Mouse (Mus musculus): ENCODE data around the gene Mapk3.
"Not testable (repeated sequence)": the region's sequence is repeated elsewhere in the genome, so short reads cannot be mapped to it uniquely, and the experiment has no call there.

Gene Mapk3

DNA sequence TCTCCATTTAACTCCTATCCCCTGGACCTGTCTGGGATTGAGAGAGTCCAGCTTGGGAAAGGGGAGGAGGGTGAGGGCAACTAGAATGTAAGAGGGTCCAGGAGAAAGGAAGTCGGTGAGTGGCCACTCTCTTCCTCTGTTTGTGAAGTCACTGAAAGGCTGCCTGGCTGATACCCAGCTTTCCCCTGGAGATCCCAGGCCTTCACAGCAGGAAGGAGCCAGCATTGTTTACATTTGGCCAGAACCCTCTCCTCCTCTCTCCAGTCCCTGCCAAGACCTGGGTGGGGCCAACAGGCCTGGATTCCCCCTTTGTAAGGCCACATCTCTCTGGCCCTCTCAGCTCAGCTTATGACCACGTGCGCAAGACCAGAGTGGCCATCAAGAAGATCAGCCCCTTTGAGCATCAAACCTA, 996 bp downstream of the Mapk3 start:
- no peak for DNase-seq

DNA sequence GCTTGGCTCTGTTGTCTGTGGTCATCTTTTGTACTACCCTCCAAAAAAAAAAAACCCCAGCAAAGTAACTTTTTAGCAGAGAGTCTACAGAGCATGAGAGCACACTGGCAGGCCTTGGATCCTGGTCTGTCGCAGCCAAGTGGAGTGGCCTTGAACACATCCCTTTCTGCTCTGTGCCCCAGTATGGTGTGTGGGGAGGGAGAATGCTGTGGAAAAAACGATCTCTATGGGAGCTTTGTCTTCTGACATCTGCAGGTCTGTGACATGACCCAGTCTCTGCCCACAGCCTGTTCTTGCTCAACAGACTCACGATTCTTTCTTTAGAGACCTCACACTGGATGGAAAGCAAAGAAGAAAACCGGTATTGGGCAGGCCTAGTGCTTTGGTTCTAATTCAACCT, 1.6 kb downstream of the Mapk3 start:
- no peak for DNase-seq

DNA sequence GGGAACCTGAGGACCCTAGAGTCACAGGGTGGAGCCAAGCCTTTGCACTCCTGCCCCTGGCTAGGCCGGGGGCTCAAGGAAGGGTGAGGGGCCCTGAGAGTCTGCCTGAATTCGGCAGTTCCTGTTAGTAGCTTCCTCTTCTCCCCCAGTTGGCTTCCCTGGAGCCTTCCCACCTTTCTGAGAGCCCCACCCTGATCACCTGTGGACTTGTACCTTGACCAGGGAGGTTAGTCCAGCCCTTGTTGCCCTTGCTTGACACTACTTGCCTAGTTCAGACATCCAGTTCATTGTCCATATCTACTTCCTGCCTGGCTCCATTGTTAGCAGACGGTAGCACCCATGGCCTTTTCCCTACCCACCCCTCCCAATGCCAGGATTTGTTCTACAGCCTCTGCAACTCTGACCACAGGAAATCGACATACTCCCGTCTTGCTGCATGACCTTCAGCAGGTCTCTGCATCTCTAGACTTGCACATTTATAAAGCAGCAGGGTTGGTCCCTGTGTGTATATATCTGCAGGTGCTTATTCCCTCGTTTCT, 2.2 kb downstream of the Mapk3 start:
- no peak for DNase-seq

- DNase-seq: no peak
Observed at GRCm38 (mm10) chr7:126762471-126763008, 3.1 kb downstream of the Mapk3 start.

- DNase-seq: no peak
Observed at GRCm38 (mm10) chr7:126765540-126765939, 6.1 kb downstream of the Mapk3 start.

DNA sequence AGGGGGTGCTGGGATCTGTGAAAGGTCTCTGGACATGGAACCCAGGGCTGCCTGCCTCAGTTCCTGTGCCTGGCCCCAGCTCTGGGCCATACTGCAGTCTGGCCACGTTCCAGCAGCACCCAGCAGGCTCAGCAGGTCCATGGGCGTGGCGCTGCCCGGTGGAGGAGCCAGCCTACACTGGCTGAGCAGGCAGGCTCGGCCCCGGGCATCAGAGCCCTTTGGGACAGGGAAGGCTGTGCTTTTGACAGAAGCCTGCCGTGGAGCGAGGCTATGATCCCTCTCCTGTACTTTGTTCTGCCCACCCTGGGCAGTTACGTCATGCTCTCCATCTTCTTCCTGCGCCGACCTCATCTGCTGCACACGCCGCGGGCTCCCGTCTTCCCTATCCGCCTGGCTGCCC, 6.8 kb downstream of the Mapk3 start, which contains the start of gene Gdpd3:
Gene Gdpd3, plus strand, starts transcription at position 134 of the 400 bp plus-strand sequence.
- DNase-seq: no peak

GRCm38 (mm10) chr7:126767001-126767400, 7.6 kb downstream of the Mapk3 start:
- no peak for DNase-seq

- no peak for DNase-seq
Observed at GRCm38 (mm10) chr7:126770784-126771183, 11.4 kb downstream of the Mapk3 start.

- no peak for DNase-seq
Observed at GRCm38 (mm10) chr7:126773351-126773750, 13.9 kb downstream of the Mapk3 start.

DNA sequence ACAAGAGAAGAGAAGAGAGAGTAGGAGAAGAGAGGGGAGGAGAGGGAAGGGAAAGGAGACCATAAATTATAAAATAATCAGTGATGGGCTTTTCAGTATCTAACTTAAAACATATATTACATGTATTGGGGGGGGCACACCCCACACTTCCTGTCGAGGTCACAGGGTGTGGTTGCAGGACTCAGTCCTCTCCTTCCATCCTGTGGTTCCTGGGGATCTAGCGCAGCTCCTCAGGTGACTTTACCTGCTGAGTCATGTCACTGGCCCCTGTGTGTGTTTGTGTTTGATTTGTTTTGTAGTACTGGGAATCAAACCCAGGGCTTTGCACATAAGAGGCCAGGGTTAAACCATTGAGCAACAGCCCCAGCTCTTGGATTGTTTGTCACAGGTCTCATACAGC, 15.1 kb downstream of the Mapk3 start:
- DNase-seq: no peak

DNA sequence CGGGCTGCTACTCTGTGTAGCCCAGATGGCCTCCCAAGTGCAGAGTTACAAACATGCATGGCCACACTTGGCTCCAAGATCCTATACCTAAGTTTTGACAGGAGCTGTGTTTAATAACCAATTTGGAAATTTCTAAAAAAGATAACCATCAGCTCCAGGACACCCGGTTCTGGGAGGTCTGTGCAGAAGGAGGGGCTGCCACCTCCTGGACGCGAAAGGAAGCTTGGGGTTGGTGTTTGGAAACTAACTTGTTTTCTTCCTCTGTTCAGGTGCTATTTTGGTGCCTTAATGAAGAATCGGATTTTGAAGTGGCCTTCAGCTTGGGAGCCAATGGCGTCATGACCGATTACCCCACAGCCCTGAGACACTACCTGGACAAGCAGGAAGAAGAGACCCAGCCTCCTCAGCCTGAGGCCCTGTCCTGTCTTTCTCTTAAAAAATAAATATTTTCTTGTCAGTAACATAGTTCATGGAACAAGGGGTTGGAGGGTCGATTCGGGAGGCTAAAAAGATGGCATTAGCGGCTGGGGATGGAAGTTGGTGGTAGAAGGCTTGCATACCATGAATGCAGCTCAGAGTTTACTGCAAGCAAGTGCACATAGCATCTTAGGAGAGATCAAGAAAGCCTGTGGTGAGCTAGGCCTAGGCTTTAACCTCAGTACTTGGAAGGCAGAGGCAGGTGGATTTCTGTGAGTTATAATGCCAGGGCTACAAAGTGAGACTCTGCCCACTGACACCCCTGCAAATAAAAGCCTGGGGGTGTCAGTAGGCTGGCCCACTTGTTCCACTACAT, 16.0 kb downstream of the Mapk3 start:
- DNase-seq: peak; percentile 52

GRCm38 (mm10) chr7:126775978-126776234, 16.5 kb downstream of the Mapk3 start:
- no peak for DNase-seq

- peak; percentile 98 for DNase-seq
Observed at GRCm38 (mm10) chr7:126776598-126777057, 17.2 kb downstream of the Mapk3 start, which contains the start of gene Ypel3. Gene Ypel3 (plus strand): TSS chr7:126776955.

- peak; percentile 38 for DNase-seq
Observed at GRCm38 (mm10) chr7:126777476-126777875, 18.1 kb downstream of the Mapk3 start.

DNA sequence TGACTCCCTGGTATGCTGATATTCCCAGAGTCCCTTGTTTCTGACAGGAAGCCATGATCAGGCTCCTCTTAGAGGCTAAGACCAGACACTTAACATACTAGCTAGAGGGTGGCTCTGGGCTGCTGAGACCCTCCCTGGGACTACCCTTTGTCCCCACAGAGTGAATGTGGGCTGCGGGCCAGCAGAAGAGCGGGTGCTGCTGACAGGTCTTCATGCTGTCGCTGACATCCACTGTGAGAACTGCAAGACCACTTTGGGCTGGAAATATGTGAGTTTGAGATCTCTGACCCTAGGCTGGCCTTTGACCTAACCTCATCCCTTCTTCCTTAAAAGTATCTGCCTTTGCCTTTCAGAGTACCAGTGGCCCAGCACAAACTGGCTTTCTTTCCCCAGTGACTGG, 18.7 kb downstream of the Mapk3 start:
- no peak for DNase-seq

DNA sequence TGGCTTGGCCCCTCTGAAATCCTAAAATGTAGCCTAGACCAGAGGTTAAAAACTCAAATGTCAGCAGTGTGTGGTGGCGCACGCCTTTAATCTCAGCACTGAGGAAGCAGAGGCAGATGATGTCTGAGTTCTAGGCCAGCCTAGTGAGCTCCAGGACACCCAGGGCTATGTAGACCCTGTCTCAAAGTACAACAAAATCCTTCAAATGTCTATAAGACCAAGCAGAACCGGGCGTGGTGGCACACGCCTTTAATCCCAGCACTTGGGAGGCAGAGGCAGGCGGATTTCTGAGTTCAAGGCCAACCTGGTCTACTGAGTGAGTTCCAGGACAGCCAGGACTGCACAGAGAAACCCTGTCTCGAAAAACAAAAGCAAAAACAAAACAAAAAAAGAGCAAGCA, 19.7 kb downstream of the Mapk3 start:
- DNase-seq: not testable (repeated sequence)

GRCm38 (mm10) chr7:126779983-126780970, 20.9 kb downstream of the Mapk3 start:
- DNase-seq: peak; percentile 93

- DNase-seq: peak; percentile 37
Observed at GRCm38 (mm10) chr7:126780971-126781635, 21.7 kb downstream of the Mapk3 start, which contains the start of gene Tbx6. Gene Tbx6 (plus strand): TSS chr7:126781483.

DNA sequence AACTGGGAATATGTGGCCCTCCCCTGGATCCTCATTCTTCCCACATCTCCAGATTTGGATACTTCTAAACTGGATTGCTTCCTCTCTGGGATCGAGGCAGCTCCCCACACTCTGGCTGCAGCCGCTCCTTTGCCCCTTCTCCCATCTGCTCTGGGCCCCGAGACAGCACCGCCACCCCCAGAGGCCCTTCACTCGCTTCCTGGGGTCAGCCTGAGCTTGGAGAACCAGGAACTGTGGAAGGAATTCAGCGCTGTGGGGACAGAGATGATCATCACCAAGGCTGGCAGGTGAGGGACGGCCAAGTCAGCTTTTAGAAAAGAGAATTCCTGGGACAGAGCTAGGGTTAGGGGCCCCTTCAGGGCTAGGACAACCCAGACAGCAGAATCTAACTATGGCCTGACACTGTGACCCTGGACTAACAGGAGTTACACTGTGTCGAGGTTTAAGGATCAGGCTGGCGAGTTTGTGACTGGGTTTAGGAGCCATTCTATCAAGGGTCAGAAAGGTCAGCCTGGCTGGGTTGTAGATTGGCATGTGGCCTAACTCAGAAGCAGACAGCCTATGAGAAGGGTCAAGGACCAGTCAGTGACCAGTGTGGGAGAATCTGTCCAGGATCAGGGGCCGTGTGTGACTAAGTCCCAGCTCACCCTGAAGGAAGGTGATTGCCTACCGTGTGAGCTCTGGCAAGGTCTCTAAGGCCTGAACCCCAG, 22.4 kb downstream of the Mapk3 start:
- no peak for DNase-seq

GRCm38 (mm10) chr7:126782693-126783092, 23.3 kb downstream of the Mapk3 start:
- no peak for DNase-seq

- no peak for DNase-seq
Observed at GRCm38 (mm10) chr7:126784469-126784868, 25.1 kb downstream of the Mapk3 start.

DNA sequence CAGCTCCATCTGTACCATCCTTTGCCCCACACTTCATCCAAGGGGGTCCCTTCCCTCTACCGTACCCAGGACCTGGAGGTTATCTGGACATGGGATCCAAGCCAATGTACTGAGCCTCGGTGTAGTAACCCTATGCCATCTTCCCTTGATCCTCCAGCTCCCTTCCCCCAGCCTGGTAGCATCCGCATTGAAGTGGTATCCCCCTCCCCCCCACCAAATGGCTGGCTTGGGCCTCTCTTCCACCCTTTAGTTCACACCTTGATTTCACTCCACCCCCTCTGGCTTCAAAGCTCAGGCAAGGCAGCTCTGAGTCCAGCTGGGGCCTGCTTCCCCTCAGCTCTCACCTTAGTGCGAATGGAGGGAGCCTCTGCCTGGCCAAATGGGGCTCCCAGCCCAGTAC, 25.7 kb downstream of the Mapk3 start:
- no peak for DNase-seq
